Mouse (Mus musculus) neural tube, embryonic 14.5 days (tissue): ENCODE results near the gene Vmn1r83. TPM values are rescaled to one million over a fixed set of nuclear protein-coding genes. Genes with fewer than 3 reads are reported as not detected.

Source experiments
- ATAC-seq: fragments of 200-750 bp; cut with Nextera tagmentation; 2 replicates; pipeline ENCODE4 v1.8.0; 2017; ENCODE audit warnings: low read depth, mild to moderate bottlenecking, moderate TSS enrichment, moderate library complexity
- H3K27ac ChIP-seq: fragments of 300-500 bp; sonication (generic); 2 replicates; pipeline ENCODE4 v1.5.1; 2014; ENCODE audit warnings: low read depth, mild to moderate bottlenecking, control low read depth, low read length, moderate library complexity, mixed read lengths
- H3K27me3 ChIP-seq: fragments of 300-500 bp; sonication (generic); 2 replicates; pipeline ENCODE4 v1.6.1; 2014; ENCODE audit warnings: low read length; ENCODE audit not compliant: control insufficient read depth, insufficient read depth
- H3K36me3 ChIP-seq: fragments of 300-500 bp; sonication (generic); 2 replicates; pipeline ENCODE4 v1.6.1; 2014; ENCODE audit warnings: low read length, mixed read lengths; ENCODE audit not compliant: control insufficient read depth, insufficient read depth
- H3K4me1 ChIP-seq: fragments of 300-500 bp; sonication (generic); 2 replicates; pipeline ENCODE4 v1.6.1; 2014; ENCODE audit warnings: low read length; ENCODE audit not compliant: control insufficient read depth, insufficient read depth
- H3K4me2 ChIP-seq: fragments of 300-500 bp; sonication (generic); 2 replicates; pipeline ENCODE4 v1.6.1; 2014; ENCODE audit warnings: mild to moderate bottlenecking, low read depth, low read length, control low read depth
- H3K4me3 ChIP-seq: fragments of 300-500 bp; sonication (generic); 2 replicates; pipeline ENCODE4 v1.5.1; 2014; ENCODE audit warnings: low read depth, low read length, control low read depth, mixed read lengths
- H3K9ac ChIP-seq: fragments of 300-500 bp; sonication (generic); replicated peaks from 2 replicates; pipeline ENCODE4 v1.6.1; 2014; ENCODE audit warnings: low read depth, mild to moderate bottlenecking, control low read depth, low read length, mixed read lengths
- H3K9me3 ChIP-seq: fragments of 300-500 bp; sonication (generic); 2 replicates; pipeline ENCODE4 v1.6.1; 2016; ENCODE audit warnings: low read length; ENCODE audit not compliant: control insufficient read depth
- WGBS: fragments of 180-500 bp; shearing (Covaris S2); extraction: QIAGEN DNeasy Blood & Tissue Kit; methylation state at CpG from one replicate; pipeline ENCODE4 v1.1.7; 2014; 5-methylcytosine and 5-hydroxymethylcytosine counted together
- microRNA-seq: library from miRNA; unstranded; fragments of <30 nt; microRNA quantifications from one replicate; pipeline ENCODE4, GENCODE M21; 2016
- polyA plus RNA-seq: library from polyadenylated mRNA; unstranded; fragments of >200 nt; fragmentation: Nextera tagmentation; extraction: Ambion mirVana; gene quantifications from 2 replicates; pipeline ENCODE4 v1.2.1, GENCODE M21; 2014

Gene Vmn1r83
- polyA plus RNA-seq: not detected in 2 replicates

- 90% methylated on average over 2 of the region's 2 CpGs for WGBS
- H3K27me3 ChIP-seq: no peaks in the 10 kb centered on the region
- ATAC-seq: no peak
- peaks cover 8% of the 10 kb centered on the region; the same call in 1 of the 2 replicates for H3K9me3 ChIP-seq
- H3K27ac ChIP-seq: no peak within 1 kb of the TSS
- H3K4me3 ChIP-seq: no peak within 1 kb of the TSS
- H3K36me3 ChIP-seq: no peaks in the 10 kb centered on the region
- no peak within 1 kb of the TSS for H3K9ac ChIP-seq
- H3K4me1 ChIP-seq: no peaks in the 10 kb centered on the region
- no peak within 1 kb of the TSS for H3K4me2 ChIP-seq
Observed at GRCm38 (mm10) chr7:12329381-12329780, at the start of gene Vmn1r83. Gene Vmn1r83 (minus strand): TSS chr7:12329481.

GRCm38 (mm10) chr7:12369173-12369572, 39.9 kb upstream of the Vmn1r83 start, which contains the start of gene Vmn1r84:
Gene Vmn1r84 (minus strand): TSS chr7:12369273.
- H3K27ac ChIP-seq: no peak within 1 kb of the TSS
- H3K4me1 ChIP-seq: no peaks in the 10 kb centered on the region
- H3K9me3 ChIP-seq: 0 out of 2 replicates have a peak, but pooled peaks cover 3% of the 10 kb centered on the region
- H3K27me3 ChIP-seq: no peaks in the 10 kb centered on the region
- H3K4me2 ChIP-seq: no peak within 1 kb of the TSS
- 63% methylated on average over 1 of the region's 1 CpGs for WGBS
- H3K36me3 ChIP-seq: no peaks in the 10 kb centered on the region
- no peak within 1 kb of the TSS for H3K9ac ChIP-seq
- no peak within 1 kb of the TSS for H3K4me3 ChIP-seq
- no peak for ATAC-seq

GRCm38 (mm10) chr7:12300130-12300529, 29.2 kb downstream of the Vmn1r83 start, which contains the start of gene Vmn1r82:
Gene Vmn1r82 (plus strand): TSS chr7:12300430.
- Histone ChIP-seq H3K9ac (no peak within 1 kb of the TSS), H3K36me3 (no peaks in the 10 kb centered on the region), H3K4me1 (no peaks in the 10 kb centered on the region), H3K9me3 (no peaks in the 10 kb centered on the region), H3K27me3 (no peaks in the 10 kb centered on the region), H3K4me2 (no peak within 1 kb of the TSS), H3K27ac (no peak within 1 kb of the TSS), H3K4me3 (no peak within 1 kb of the TSS)
- no peak for ATAC-seq
- 55% methylated on average over 2 of the region's 2 CpGs for WGBS

Small RNA genes within 50 kb of the gene (microRNA-seq; reads per million reads assigned to microRNA genes)
- gene Gm23521: not detected

Other genes with a start within 250 kb of the Vmn1r83 start
- not detected in 2 replicates for gene Vmn1r78, start 179.2 kb downstream of the Vmn1r83 start, polyA plus RNA-seq
- not detected in 2 replicates for gene Vmn1r79, start 158.2 kb downstream of the Vmn1r83 start, polyA plus RNA-seq
- not detected in 2 replicates for gene Vmn1r80, start 140.2 kb downstream of the Vmn1r83 start, polyA plus RNA-seq
- gene Vmn1r81, start 61.2 kb downstream of the Vmn1r83 start, polyA plus RNA-seq: 0.01 TPM in 1 of 2 replicates, not detected in the other
- gene Vmn1r82, start 29.1 kb downstream of the Vmn1r83 start, polyA plus RNA-seq: not detected in 2 replicates
- not detected in 2 replicates for gene Vmn1r84, start 39.8 kb upstream of the Vmn1r83 start, polyA plus RNA-seq
- 12.0 and 12.9 TPM in 2 replicates for gene Zfp551, start 93.3 kb upstream of the Vmn1r83 start, polyA plus RNA-seq
- gene Zfp606, start 148.8 kb upstream of the Vmn1r83 start, polyA plus RNA-seq: 44.7 and 50.7 TPM in 2 replicates
- not detected in 2 replicates for gene 2900092C05Rik, start 183.0 kb upstream of the Vmn1r83 start, polyA plus RNA-seq